Mouse (Mus musculus) heart, postnatal 0 days (tissue): Measurements from ENCODE around the gene Capzb.

ENCODE experiments used
- CTCF ChIP-seq: IDR thresholded peaks from 2 replicates; pipeline ENCODE4 v1.5.1; 2016; ENCODE audit warnings: antibody characterized with exemption, control low read depth, low read depth
- EP300 ChIP-seq: IDR thresholded peaks from 2 replicates; pipeline ENCODE4 v1.6.1; 2016; ENCODE audit warnings: antibody characterized with exemption, low read depth

GRCm38 (mm10) chr4:139280530-139280929, 87.8 kb downstream of the Capzb start:
- no peak for TF ChIP-seq CTCF
- TF ChIP-seq EP300: no peak
